Mouse (Mus musculus): ENCODE results near the gene Olfr731. TPM values are rescaled to one million over a fixed set of nuclear protein-coding genes. Genes with fewer than 3 reads are reported as not detected.

Olfr731 gene
- polyA plus RNA-seq (2016; fragmentation: Nextera tagmentation; extraction: Ambion mirVana): not detected in 2 replicates

GRCm38 (mm10) chr14:50241766-50242165 is at the start of gene Olfr731:
Gene Olfr731 (minus strand): TSS chr14:50241866.
- H3K4me2 ChIP-seq: no peak within 1 kb of the TSS
- ATAC-seq (ENCODE audit: insufficient number of reproducible peaks, insufficient read depth, low FRiP score, low TSS enrichment, low read depth): no peak
- H3K9me3 ChIP-seq: no peaks in the 10 kb centered on the region; the same call in 1 of the 2 replicates
- no peaks in the 10 kb centered on the region for H3K36me3 ChIP-seq
- 82% methylated on average over 4 of the region's 4 CpGs for WGBS
- H3K27ac ChIP-seq: no peak within 1 kb of the TSS
- no peak within 1 kb of the TSS for H3K9ac ChIP-seq (replicated peaks)
- H3K27me3 ChIP-seq: no peaks in the 10 kb centered on the region
- no peak within 1 kb of the TSS for H3K4me3 ChIP-seq (replicated peaks)
- no peaks in the 10 kb centered on the region for H3K4me1 ChIP-seq (replicated peaks)

GRCm38 (mm10) chr14:50284106-50284505 is 42.4 kb upstream of the Olfr731 start, which contains the start of gene Olfr732:
Gene Olfr732 (minus strand): TSS chr14:50284206.
- Histone ChIP-seq H3K4me1 (replicated peaks) (no peaks in the 10 kb centered on the region), H3K9ac (replicated peaks) (no peak within 1 kb of the TSS), H3K4me3 (replicated peaks) (no peak within 1 kb of the TSS), H3K4me2 (no peak within 1 kb of the TSS), H3K36me3 (no peaks in the 10 kb centered on the region), H3K27ac (no peak within 1 kb of the TSS), H3K9me3 (no peaks in the 10 kb centered on the region), H3K27me3 (no peaks in the 10 kb centered on the region)
- 98% methylated on average over 1 of the region's 1 CpGs for WGBS
- ATAC-seq (ENCODE audit: insufficient number of reproducible peaks, insufficient read depth, low FRiP score, low TSS enrichment, low read depth): no peak

- Histone ChIP-seq H3K4me1 (replicated peaks) (no peaks in the 10 kb centered on the region), H3K4me2 (no peak within 1 kb of the TSS), H3K9me3 (peaks cover 3% of the 10 kb centered on the region; the same call in 1 of the 2 replicates), H3K27me3 (no peaks in the 10 kb centered on the region), H3K4me3 (replicated peaks) (no peak within 1 kb of the TSS), H3K9ac (replicated peaks) (no peak within 1 kb of the TSS), H3K27ac (no peak within 1 kb of the TSS), H3K36me3 (no peaks in the 10 kb centered on the region)
- ATAC-seq (ENCODE audit: insufficient number of reproducible peaks, insufficient read depth, low FRiP score, low TSS enrichment, low read depth): no peak
- 67% methylated on average over 1 of the region's 1 CpGs for WGBS
Observed at GRCm38 (mm10) chr14:50188098-50188497, 53.6 kb downstream of the Olfr731 start, which contains the start of gene Olfr730. Gene Olfr730 (minus strand): TSS chr14:50188198.

Other genes with a start within 250 kb of the Olfr731 start
- not detected in 2 replicates for gene Olfr725, start 201.5 kb downstream of the Olfr731 start, polyA plus RNA-seq (2016; fragmentation: Nextera tagmentation; extraction: Ambion mirVana)
- not detected in 2 replicates for gene Olfr726, start 150.9 kb downstream of the Olfr731 start, polyA plus RNA-seq (2016; fragmentation: Nextera tagmentation; extraction: Ambion mirVana)
- not detected in 2 replicates for gene Olfr727, start 118.7 kb downstream of the Olfr731 start, polyA plus RNA-seq (2016; fragmentation: Nextera tagmentation; extraction: Ambion mirVana)
- not detected in 2 replicates for gene Olfr728, start 99.2 kb downstream of the Olfr731 start, polyA plus RNA-seq (2016; fragmentation: Nextera tagmentation; extraction: Ambion mirVana)
- not detected in 2 replicates for gene Olfr729, start 89.0 kb downstream of the Olfr731 start, polyA plus RNA-seq (2016; fragmentation: Nextera tagmentation; extraction: Ambion mirVana)
- not detected in 2 replicates for gene Olfr730, start 53.7 kb downstream of the Olfr731 start, polyA plus RNA-seq (2016; fragmentation: Nextera tagmentation; extraction: Ambion mirVana)
- not detected in 2 replicates for gene Olfr732, start 42.3 kb upstream of the Olfr731 start, polyA plus RNA-seq (2016; fragmentation: Nextera tagmentation; extraction: Ambion mirVana)
- not detected in 2 replicates for gene Olfr733, start 59.7 kb upstream of the Olfr731 start, polyA plus RNA-seq (2016; fragmentation: Nextera tagmentation; extraction: Ambion mirVana)
- not detected in 2 replicates for gene Olfr734, start 84.9 kb upstream of the Olfr731 start, polyA plus RNA-seq (2016; fragmentation: Nextera tagmentation; extraction: Ambion mirVana)
- not detected in 2 replicates for gene Olfr735, start 107.0 kb upstream of the Olfr731 start, polyA plus RNA-seq (2016; fragmentation: Nextera tagmentation; extraction: Ambion mirVana)
- not detected in 2 replicates for gene Tlr11, start 116.0 kb upstream of the Olfr731 start, polyA plus RNA-seq (2016; fragmentation: Nextera tagmentation; extraction: Ambion mirVana)
- not detected in 2 replicates for gene Olfr736, start 139.3 kb upstream of the Olfr731 start, polyA plus RNA-seq (2016; fragmentation: Nextera tagmentation; extraction: Ambion mirVana)
- not detected in 2 replicates for gene Olfr738, start 165.7 kb upstream of the Olfr731 start, polyA plus RNA-seq (2016; fragmentation: Nextera tagmentation; extraction: Ambion mirVana)
- gene Olfr739, start 176.8 kb upstream of the Olfr731 start, polyA plus RNA-seq (2016; fragmentation: Nextera tagmentation; extraction: Ambion mirVana): not detected in 2 replicates
- gene Olfr740, start 203.7 kb upstream of the Olfr731 start, polyA plus RNA-seq (2016; fragmentation: Nextera tagmentation; extraction: Ambion mirVana): not detected in 2 replicates
- gene Olfr741, start 230.9 kb upstream of the Olfr731 start, polyA plus RNA-seq (2016; fragmentation: Nextera tagmentation; extraction: Ambion mirVana): not detected in 2 replicates

Measured in limb, embryonic 12.5 days (tissue).